Mouse (Mus musculus) megakaryocyte, embryonic 14.5 days (primary cell): Measurements from ENCODE around the gene Ube4b. TPM values are rescaled to one million over a fixed set of nuclear protein-coding genes. Genes with fewer than 3 reads are reported as not detected.
"Not testable (repeated sequence)": the region's sequence is repeated elsewhere in the genome, so short reads cannot be mapped to it uniquely, and the experiment has no call there.

ENCODE experiments used
- H3K27me3 ChIP-seq: replicated peaks from 2 replicates; pipeline ENCODE3; 2012; ENCODE audit warnings: inconsistent platforms
- H3K36me3 ChIP-seq: replicated peaks from 2 replicates; pipeline ENCODE3; 2012; ENCODE audit warnings: low read length, inconsistent platforms, mixed read lengths
- H3K4me1 ChIP-seq: 2 replicates; pipeline ENCODE4 v1.6.1; 2012; ENCODE audit warnings: inconsistent platforms
- H3K4me3 ChIP-seq: replicated peaks from 2 replicates; pipeline ENCODE3; 2012; ENCODE audit warnings: moderate library complexity, mild to moderate bottlenecking, inconsistent platforms
- H3K9me3 ChIP-seq: 2 replicates; pipeline ENCODE4 v1.6.1; 2012; ENCODE audit warnings: inconsistent platforms
- FLI1 ChIP-seq: IDR thresholded peaks from 2 replicates; pipeline ENCODE4 v1.6.1; 2012; ENCODE audit warnings: low read length, inconsistent platforms, mixed read lengths
- GATA1 ChIP-seq: IDR thresholded peaks from 3 replicates; pipeline ENCODE4 v1.6.1; 2012; ENCODE audit warnings: mixed read lengths, low read length, inconsistent platforms, borderline replicate concordance
- polyA plus RNA-seq: library from polyadenylated mRNA; stranded (reverse); fragments of >175 nt; gene quantifications from 2 replicates; pipeline ENCODE4 v1.2.3, GENCODE M21; 2012; ENCODE audit warnings: low replicate concordance; ENCODE audit not compliant: insufficient read depth

Ube4b gene
- polyA plus RNA-seq, 1 experiment, result 134 TPM

DNA sequence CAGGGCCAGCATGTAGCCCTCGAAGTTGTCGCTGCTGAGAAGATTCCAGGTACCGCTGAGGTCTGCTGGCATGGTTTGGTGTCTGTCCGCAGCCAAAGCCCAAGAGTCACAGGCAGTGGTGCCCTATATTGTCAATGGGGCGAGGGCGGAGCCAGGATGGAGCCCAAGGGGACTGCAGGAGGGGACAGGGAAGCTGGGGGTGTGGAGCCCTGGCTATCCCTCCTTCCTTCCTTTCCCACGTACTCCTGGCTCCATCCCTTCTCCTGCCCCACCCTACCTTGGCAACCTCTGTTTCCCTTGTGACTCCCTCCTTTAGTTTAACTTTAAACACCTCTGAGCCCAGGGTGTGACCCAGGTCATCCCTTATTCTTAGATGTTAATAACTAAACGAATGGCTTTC lies 28.3 kb upstream of the Ube4b start, which contains the start of gene Rbp7:
TSS of gene Rbp7 (minus strand) at position 100 of the 400 bp plus-strand sequence.
- no peaks in the 10 kb centered on the region for H3K36me3 ChIP-seq
- peaks cover 32% of the 10 kb centered on the region for H3K27me3 ChIP-seq
- H3K4me3 ChIP-seq, result no peak within 1 kb of the TSS
- TF ChIP-seq GATA1, result no peak
- no peak for TF ChIP-seq FLI1
- peaks cover 6% of the 10 kb centered on the region; the same call in 1 of the 2 replicates for H3K9me3 ChIP-seq
- H3K4me1 ChIP-seq, result peaks cover 18% of the 10 kb centered on the region

DNA sequence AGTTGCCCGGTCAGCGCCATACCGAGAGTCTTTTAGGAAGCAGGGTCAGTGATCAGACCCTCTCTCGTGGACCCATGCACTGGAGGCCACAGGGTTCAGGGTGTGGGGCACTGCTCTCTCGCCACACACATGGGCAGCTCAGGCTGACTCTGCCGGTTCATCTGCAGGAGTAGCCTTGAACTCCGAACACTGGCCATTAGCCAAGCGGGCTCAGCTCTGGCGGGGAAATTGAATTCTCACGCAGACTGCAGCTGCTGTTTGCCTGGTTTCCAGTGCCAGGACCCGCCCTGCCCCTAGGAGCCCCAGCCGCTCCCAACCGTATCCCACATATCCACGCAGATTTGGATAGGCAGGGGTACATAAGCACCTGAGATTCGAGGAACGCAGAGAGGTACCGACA lies 27.7 kb upstream of the Ube4b start:
- Histone ChIP-seq H3K4me3 (no peak overlapping the region), H3K36me3 (no peaks in the 10 kb centered on the region), H3K27me3 (peaks cover 32% of the 10 kb centered on the region), H3K9me3 (peaks cover 6% of the 10 kb centered on the region; the same call in 1 of the 2 replicates), H3K4me1 (peaks cover 18% of the 10 kb centered on the region)
- TF ChIP-seq FLI1, result no peak
- no peak for TF ChIP-seq GATA1

DNA sequence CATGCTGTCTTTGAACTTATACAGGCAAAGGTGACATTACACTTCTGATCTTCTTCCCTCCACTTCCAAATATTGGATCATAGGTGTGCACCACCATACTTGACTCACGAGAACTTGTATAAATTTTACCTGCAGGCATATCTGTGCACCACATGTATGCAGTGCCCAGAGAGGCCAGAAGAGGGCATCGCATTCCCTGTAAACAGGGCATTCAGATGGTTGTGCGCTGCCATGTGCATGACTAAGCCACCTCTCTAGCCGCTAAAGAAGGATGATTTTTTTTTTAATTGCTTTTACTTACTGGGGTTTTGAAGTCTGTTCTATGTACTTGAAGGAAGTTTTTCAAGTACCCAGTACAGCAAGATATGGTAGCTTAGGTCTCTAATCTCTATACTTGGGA lies 27.1 kb upstream of the Ube4b start:
- H3K36me3 ChIP-seq, result no peaks in the 10 kb centered on the region
- peaks cover 17% of the 10 kb centered on the region for H3K4me1 ChIP-seq
- no peak for TF ChIP-seq FLI1
- no peak for TF ChIP-seq GATA1
- H3K4me3 ChIP-seq, result no peak overlapping the region
- H3K27me3 ChIP-seq, result peaks cover 26% of the 10 kb centered on the region
- peaks cover 6% of the 10 kb centered on the region; the same call in 1 of the 2 replicates for H3K9me3 ChIP-seq

DNA sequence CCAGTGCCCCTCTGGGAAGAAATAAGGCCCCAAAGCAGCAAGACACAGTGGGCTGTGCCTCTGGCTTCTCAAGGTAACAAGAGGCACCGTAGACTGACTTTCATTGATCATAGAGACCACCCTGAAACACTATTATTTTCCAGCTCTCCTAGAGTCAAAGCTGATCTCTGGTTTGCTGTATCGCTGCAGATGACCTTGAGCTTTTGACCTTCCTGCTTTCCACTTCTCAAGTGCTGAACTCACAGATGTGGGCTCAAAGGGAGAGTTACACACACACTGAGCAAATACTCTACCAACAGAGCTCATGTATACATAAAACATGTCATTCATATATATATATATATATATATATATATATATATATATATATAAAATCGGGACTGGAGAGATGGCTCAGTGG lies 24.1 kb upstream of the Ube4b start:
- no peak for TF ChIP-seq FLI1
- TF ChIP-seq GATA1, result no peak
- no peaks in the 10 kb centered on the region for H3K36me3 ChIP-seq

DNA sequence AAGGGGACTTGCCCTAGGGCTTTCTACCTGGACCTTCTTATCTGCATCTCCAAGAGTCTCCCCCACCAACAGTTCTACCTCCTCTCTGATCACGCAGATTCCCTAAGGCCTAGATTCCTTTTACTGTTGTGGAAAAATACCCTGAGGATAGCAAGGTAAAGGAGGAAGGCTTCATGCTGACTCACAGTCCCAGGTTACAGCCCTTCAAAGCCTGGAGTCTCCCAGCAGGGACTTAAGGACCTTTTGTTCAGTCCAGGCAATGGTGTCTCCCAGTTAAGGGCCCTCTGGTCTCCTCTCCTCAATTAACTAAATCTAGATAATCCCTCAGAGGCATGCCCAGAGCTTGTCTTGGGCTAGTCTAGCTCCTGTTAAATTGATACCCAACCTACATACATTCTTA lies 19.8 kb upstream of the Ube4b start:
- Histone ChIP-seq H3K4me3 (no peak overlapping the region), H3K27me3 (no peaks in the 10 kb centered on the region), H3K4me1 (peaks cover 23% of the 10 kb centered on the region), H3K36me3 (no peaks in the 10 kb centered on the region), H3K9me3 (no peaks in the 10 kb centered on the region)
- TF ChIP-seq FLI1, result no peak

More for the DNA sequence above, 24.1 kb upstream of the Ube4b start:
- Histone ChIP-seq H3K27me3 (peaks cover 10% of the 10 kb centered on the region), H3K4me1 (peaks cover 18% of the 10 kb centered on the region), H3K9me3 (peaks cover 6% of the 10 kb centered on the region; the same call in 1 of the 2 replicates), H3K4me3 (no peak overlapping the region)

DNA sequence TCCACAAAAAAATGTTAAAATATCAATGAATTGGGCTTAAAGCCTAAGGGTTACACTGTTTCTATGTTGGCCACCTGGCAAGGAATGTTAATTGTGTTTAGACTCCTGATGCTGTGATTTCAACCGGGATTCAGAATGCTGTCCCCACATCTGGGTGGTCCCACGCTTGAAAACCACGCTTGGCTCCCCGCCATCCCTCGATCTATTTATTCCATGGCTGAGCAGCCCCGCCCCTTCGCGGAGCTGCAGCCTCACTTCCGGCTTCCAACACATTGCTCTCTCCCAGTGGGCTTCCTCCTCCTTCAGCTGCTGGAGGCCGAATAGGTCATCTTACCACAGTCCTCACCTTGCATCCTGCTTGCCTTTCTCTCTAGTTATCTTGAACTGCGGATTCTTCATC lies 19.3 kb upstream of the Ube4b start:
- Histone ChIP-seq H3K36me3 (no peaks in the 10 kb centered on the region), H3K4me1 (peaks cover 23% of the 10 kb centered on the region), H3K27me3 (no peaks in the 10 kb centered on the region), H3K4me3 (peak overlapping the region; percentile 89), H3K9me3 (no peaks in the 10 kb centered on the region)
- TF ChIP-seq FLI1 (no peak), GATA1 (no peak)

DNA sequence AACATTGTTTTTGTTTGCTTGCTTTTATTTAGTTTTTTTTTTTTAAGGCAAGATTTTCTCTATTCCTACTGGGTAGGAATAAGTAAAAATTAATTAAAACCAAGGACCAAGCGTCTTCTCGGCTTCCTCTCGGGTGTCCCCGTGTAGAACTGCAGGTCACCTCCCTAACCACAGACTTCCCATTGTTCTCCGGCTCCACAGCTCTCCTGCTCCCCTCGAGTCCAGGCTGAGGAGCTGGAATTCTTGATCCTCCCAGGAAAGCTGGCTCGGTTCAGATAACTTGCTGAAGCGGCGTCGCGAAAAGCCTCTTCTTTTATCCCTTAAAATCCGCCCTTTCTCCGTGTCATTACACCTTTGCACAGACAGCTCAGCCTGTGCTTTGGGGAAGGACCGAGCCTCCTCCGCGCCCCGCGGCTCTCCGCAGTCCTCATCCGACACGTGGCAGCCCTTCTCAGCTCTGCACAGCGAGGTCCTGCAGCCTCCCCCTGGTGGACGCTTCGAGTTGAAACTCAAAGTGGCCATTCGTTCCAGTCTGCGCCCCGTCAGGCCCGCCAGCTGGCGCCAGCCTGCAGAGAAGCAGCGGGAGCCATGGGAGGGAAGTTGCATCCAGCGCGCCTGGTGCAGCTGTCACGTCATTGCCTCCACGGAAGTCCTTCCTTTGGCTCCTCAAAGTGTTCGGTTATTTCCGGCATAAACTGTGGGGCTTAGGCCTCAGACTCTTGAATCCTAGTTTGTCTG lies 18.6 kb upstream of the Ube4b start:
- H3K27me3 ChIP-seq, result no peaks in the 10 kb centered on the region
- H3K36me3 ChIP-seq, result no peaks in the 10 kb centered on the region
- H3K4me3 ChIP-seq, result peak overlapping the region; percentile 89
- H3K9me3 ChIP-seq, result no peaks in the 10 kb centered on the region
- TF ChIP-seq GATA1 (no peak), FLI1 (no peak)
- peaks cover 23% of the 10 kb centered on the region for H3K4me1 ChIP-seq

DNA sequence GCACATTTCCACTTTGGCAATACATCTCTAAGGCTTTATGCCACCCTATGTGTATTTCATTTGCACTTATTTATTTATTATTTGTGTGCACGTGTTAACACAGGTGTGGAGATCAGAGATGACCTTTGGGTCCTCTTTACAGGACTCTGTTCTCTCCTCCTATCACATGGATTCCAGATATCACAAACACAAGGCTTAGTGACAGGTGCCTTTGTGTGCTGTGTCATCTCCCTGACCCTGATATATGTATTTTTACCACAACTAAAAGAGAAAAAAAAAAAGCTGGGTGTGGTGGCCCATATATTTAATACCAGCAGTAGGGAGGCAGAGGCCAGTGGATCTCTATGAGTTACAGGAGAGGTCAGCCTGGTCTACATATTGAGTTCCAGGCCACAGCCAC lies 17.9 kb upstream of the Ube4b start:
- H3K4me3 ChIP-seq, result peak overlapping the region; percentile 23
- no peaks in the 10 kb centered on the region for H3K36me3 ChIP-seq
- TF ChIP-seq GATA1 (no peak), FLI1 (no peak)
- H3K27me3 ChIP-seq, result no peaks in the 10 kb centered on the region
- no peaks in the 10 kb centered on the region for H3K9me3 ChIP-seq
- H3K4me1 ChIP-seq, result peaks cover 27% of the 10 kb centered on the region

DNA sequence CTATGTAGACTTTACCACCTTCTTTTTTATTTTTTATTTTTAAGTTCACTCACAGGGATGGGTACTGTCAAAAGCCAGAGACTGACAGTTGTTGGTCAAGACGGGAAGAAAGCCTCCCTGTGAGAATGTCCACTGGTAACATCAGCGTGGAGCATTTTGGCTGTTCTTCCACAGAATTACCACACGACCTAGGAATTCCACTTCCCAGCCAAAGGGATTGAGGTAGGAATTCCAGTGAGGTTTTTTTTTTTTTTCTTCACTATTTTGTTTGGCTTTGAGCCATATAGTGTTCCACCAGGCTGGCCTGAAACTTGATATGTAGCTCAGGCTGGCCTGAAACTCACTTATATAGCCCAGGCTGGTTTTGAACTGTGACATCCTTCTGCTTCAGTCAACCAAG lies 15.9 kb upstream of the Ube4b start:
- Histone ChIP-seq H3K4me3 (no peak overlapping the region), H3K9me3 (no peaks in the 10 kb centered on the region), H3K27me3 (no peaks in the 10 kb centered on the region), H3K36me3 (no peaks in the 10 kb centered on the region), H3K4me1 (peaks cover 29% of the 10 kb centered on the region)
- TF ChIP-seq GATA1 (no peak), FLI1 (no peak)

DNA sequence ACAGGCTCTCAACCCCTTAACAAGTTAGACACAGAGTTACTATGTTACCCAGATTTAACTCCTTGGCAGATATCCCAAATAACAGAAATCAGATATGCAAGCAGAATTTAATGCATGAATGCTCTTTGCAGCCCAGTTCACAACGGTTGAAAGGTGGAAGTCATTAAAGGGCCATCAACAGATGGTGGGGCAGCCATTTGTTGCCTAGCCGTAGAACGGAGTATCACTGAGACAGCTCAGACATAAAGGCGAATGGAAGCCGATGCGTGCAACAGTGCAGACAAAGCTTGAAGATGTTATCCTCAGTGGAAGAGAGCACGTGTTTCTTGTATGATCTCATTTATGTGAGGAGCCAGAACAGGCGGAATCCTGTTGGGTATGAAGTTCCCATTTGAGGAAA lies 14.0 kb upstream of the Ube4b start:
- TF ChIP-seq FLI1 (no peak), GATA1 (no peak)
- Histone ChIP-seq H3K4me3 (no peak overlapping the region), H3K4me1 (peaks cover 20% of the 10 kb centered on the region), H3K9me3 (no peaks in the 10 kb centered on the region), H3K36me3 (no peaks in the 10 kb centered on the region), H3K27me3 (no peaks in the 10 kb centered on the region)

DNA sequence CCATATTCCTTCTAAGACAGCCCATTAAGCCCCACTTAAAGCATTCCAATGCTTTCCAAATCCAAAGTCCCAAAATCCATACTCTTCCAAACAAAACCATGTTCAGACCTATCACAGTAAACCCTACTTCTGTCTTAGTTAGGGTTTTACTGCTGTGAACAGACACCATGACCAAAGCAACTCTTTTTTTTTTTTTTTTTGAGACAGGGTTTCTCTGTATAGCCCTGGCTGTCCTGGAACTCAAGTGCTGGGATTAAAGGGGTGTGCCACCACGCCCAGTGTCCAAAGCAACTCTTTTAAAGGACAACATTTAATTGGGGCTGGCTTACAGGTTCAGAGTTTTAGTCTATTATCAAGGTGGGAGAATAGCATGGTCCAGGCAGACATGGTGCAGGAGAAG lies 5.3 kb upstream of the Ube4b start:
- H3K27me3 ChIP-seq, H3K36me3 ChIP-seq, H3K9me3 ChIP-seq, H3K4me3 ChIP-seq: not testable (repeated sequence)
- H3K4me1 ChIP-seq, result peaks cover 21% of the 10 kb centered on the region; the same call in 1 of the 2 replicates
